Mouse (Mus musculus) midbrain, embryonic 10.5 days (tissue): ENCODE measurements around the gene Gsg1. TPM values are rescaled to one million over a fixed set of nuclear protein-coding genes. Genes with fewer than 3 reads are reported as not detected.

ENCODE experiments used
- DNase-seq: peaks from one replicate; pipeline ENCODE4 v3.0.0-alpha.2; 2017; ENCODE audit warnings: low spot score
- H3K27ac ChIP-seq: fragments of 300-500 bp; sonication (generic); replicated peaks from 2 replicates; pipeline ENCODE4 v1.5.1; 2016; ENCODE audit warnings: mild to moderate bottlenecking
- H3K27me3 ChIP-seq: fragments of 300-500 bp; sonication (generic); 2 replicates; pipeline ENCODE4 v1.6.1; 2016; ENCODE audit warnings: low read depth, mild to moderate bottlenecking; ENCODE audit not compliant: poor library complexity, severe bottlenecking
- H3K36me3 ChIP-seq: fragments of 300-500 bp; sonication (generic); 2 replicates; pipeline ENCODE4 v1.6.1; 2016; ENCODE audit warnings: mild to moderate bottlenecking, moderate library complexity
- H3K4me1 ChIP-seq: fragments of 300-500 bp; sonication (generic); 2 replicates; pipeline ENCODE4 v1.6.1; 2016
- H3K4me3 ChIP-seq: fragments of 300-500 bp; sonication (generic); 2 replicates; pipeline ENCODE4 v1.5.1; 2016; ENCODE audit warnings: mild to moderate bottlenecking, moderate library complexity
- H3K9me3 ChIP-seq: fragments of 300-500 bp; sonication (generic); replicated peaks from 2 replicates; pipeline ENCODE4 v1.6.1; 2016; ENCODE audit warnings: mild to moderate bottlenecking
- WGBS: fragments of 180-500 bp; shearing (Covaris S2); methylation state at CpG from one replicate; pipeline ENCODE4 v1.1.7; 2016; 5-methylcytosine and 5-hydroxymethylcytosine counted together
- polyA plus RNA-seq: library from polyadenylated mRNA; unstranded; fragments of >200 nt; fragmentation: Nextera tagmentation; extraction: Ambion mirVana; gene quantifications from 2 replicates; pipeline ENCODE4 v1.2.1, GENCODE M21; 2016

Gene Gsg1
- polyA plus RNA-seq, 1 experiment from 2014 or later, result 0.09 TPM

- peak; percentile 66 for DNase-seq
- Histone ChIP-seq H3K9me3 (no peaks in the 10 kb centered on the region), H3K4me3 (peak overlapping the region; percentile 44), H3K4me1 (peaks cover 24% of the 10 kb centered on the region), H3K27ac (peak overlapping the region; percentile 83), H3K27me3 (peaks cover 25% of the 10 kb centered on the region), H3K36me3 (no peaks in the 10 kb centered on the region)
- 51% methylated on average over 24 of the region's 24 CpGs for WGBS
These were observed 2.1 kb downstream of the Gsg1 start for GRCm38 (mm10) chr6:135251849-135252727.

GRCm38 (mm10) chr6:135250926-135251699, 3.0 kb downstream of the Gsg1 start:
- 69% methylated on average over 19 of the region's 19 CpGs for WGBS
- Histone ChIP-seq H3K4me1 (peaks cover 24% of the 10 kb centered on the region), H3K27ac (0 out of 2 replicates have a peak overlapping the region, but pooled peaks have one; percentile 83)

GRCm38 (mm10) chr6:135249846-135250531, 4.2 kb downstream of the Gsg1 start:
- no peaks in the 10 kb centered on the region for H3K9me3 ChIP-seq
- peaks cover 33% of the 10 kb centered on the region for H3K4me1 ChIP-seq
- H3K4me3 ChIP-seq, result no peak overlapping the region
- H3K36me3 ChIP-seq, result no peaks in the 10 kb centered on the region
- H3K27me3 ChIP-seq, result peaks cover 25% of the 10 kb centered on the region
- DNase-seq, result peak; percentile 70
- no peak overlapping the region for H3K27ac ChIP-seq
- 60% methylated on average over 19 of the region's 19 CpGs for WGBS

More at GRCm38 (mm10) chr6:135250926-135251699, 3.0 kb downstream of the Gsg1 start:
- H3K4me3 ChIP-seq, result no peak overlapping the region
- no peak for DNase-seq
- no peaks in the 10 kb centered on the region for H3K36me3 ChIP-seq
- peaks cover 25% of the 10 kb centered on the region for H3K27me3 ChIP-seq
- H3K9me3 ChIP-seq, result no peaks in the 10 kb centered on the region

- Histone ChIP-seq H3K36me3 (no peaks in the 10 kb centered on the region), H3K27ac (no peak overlapping the region), H3K9me3 (no peaks in the 10 kb centered on the region), H3K4me1 (peaks cover 29% of the 10 kb centered on the region), H3K4me3 (no peak overlapping the region), H3K27me3 (peaks cover 18% of the 10 kb centered on the region)
- whole genome bisulfite sequencing, result 76% methylated on average over 6 of the region's 6 CpGs
- no peak for DNase-seq
These were observed 6.3 kb downstream of the Gsg1 start for GRCm38 (mm10) chr6:135247861-135248260.

- WGBS, result 67% methylated on average over 8 of the region's 8 CpGs
- H3K4me1 ChIP-seq, result peaks cover 9% of the 10 kb centered on the region; the same call in 1 of the 2 replicates
These were observed 8.6 kb downstream of the Gsg1 start for GRCm38 (mm10) chr6:135245586-135245985.

GRCm38 (mm10) chr6:135240361-135240760, 13.8 kb downstream of the Gsg1 start:
- DNase-seq, result no peak
- Histone ChIP-seq H3K27me3 (no peaks in the 10 kb centered on the region), H3K4me3 (no peak overlapping the region), H3K27ac (no peak overlapping the region), H3K36me3 (peaks cover 4% of the 10 kb centered on the region; the same call in 1 of the 2 replicates), H3K9me3 (no peaks in the 10 kb centered on the region), H3K4me1 (peaks cover 5% of the 10 kb centered on the region; the same call in 1 of the 2 replicates)
- WGBS, result 97% methylated on average over 8 of the region's 8 CpGs

More at GRCm38 (mm10) chr6:135245586-135245985, 8.6 kb downstream of the Gsg1 start:
- Histone ChIP-seq H3K27ac (no peak overlapping the region), H3K4me3 (no peak overlapping the region), H3K27me3 (peaks cover 4% of the 10 kb centered on the region; the same call in 1 of the 2 replicates), H3K36me3 (no peaks in the 10 kb centered on the region), H3K9me3 (no peaks in the 10 kb centered on the region)
- DNase-seq, result no peak

GRCm38 (mm10) chr6:135238211-135238610, 15.9 kb downstream of the Gsg1 start:
- Histone ChIP-seq H3K4me1 (peaks cover 3% of the 10 kb centered on the region; the same call in 1 of the 2 replicates), H3K4me3 (no peak overlapping the region), H3K27me3 (no peaks in the 10 kb centered on the region), H3K36me3 (peaks cover 19% of the 10 kb centered on the region), H3K9me3 (no peaks in the 10 kb centered on the region), H3K27ac (no peak overlapping the region)
- no peak for DNase-seq
- 64% methylated on average over 4 of the region's 4 CpGs for WGBS

- H3K36me3 ChIP-seq, result peaks cover 28% of the 10 kb centered on the region
- no peak for DNase-seq
- no peak overlapping the region for H3K4me3 ChIP-seq
- H3K27ac ChIP-seq, result 0 out of 2 replicates have a peak overlapping the region, but pooled peaks have one; percentile 17
- peaks cover 10% of the 10 kb centered on the region; the same call in 1 of the 2 replicates for H3K4me1 ChIP-seq
- 75% methylated on average over 14 of the region's 14 CpGs for WGBS
- H3K9me3 ChIP-seq, result no peaks in the 10 kb centered on the region
- H3K27me3 ChIP-seq, result no peaks in the 10 kb centered on the region
These were observed 16.8 kb downstream of the Gsg1 start for GRCm38 (mm10) chr6:135237326-135237725.

GRCm38 (mm10) chr6:135236576-135236975, 17.6 kb downstream of the Gsg1 start:
- H3K36me3 ChIP-seq, result peaks cover 32% of the 10 kb centered on the region
- 87% methylated on average over 3 of the region's 3 CpGs for WGBS

GRCm38 (mm10) chr6:135235742-135236141, 18.4 kb downstream of the Gsg1 start:
- Histone ChIP-seq H3K4me1 (peaks cover 10% of the 10 kb centered on the region; the same call in 1 of the 2 replicates), H3K9me3 (no peaks in the 10 kb centered on the region), H3K36me3 (peaks cover 32% of the 10 kb centered on the region), H3K4me3 (no peak overlapping the region), H3K27me3 (no peaks in the 10 kb centered on the region), H3K27ac (no peak overlapping the region)
- 89% methylated on average over 3 of the region's 3 CpGs for WGBS
- DNase-seq, result no peak

More at GRCm38 (mm10) chr6:135236576-135236975, 17.6 kb downstream of the Gsg1 start:
- Histone ChIP-seq H3K27ac (no peak overlapping the region), H3K4me3 (no peak overlapping the region), H3K27me3 (no peaks in the 10 kb centered on the region), H3K4me1 (peaks cover 10% of the 10 kb centered on the region; the same call in 1 of the 2 replicates), H3K9me3 (no peaks in the 10 kb centered on the region)
- no peak for DNase-seq

- Histone ChIP-seq H3K27me3 (no peaks in the 10 kb centered on the region), H3K36me3 (peaks cover 32% of the 10 kb centered on the region), H3K4me1 (peaks cover 20% of the 10 kb centered on the region), H3K4me3 (no peak overlapping the region), H3K9me3 (no peaks in the 10 kb centered on the region), H3K27ac (no peak overlapping the region)
- no peak for DNase-seq
- WGBS, result 68% methylated on average over 12 of the region's 12 CpGs
These were observed 21.5 kb downstream of the Gsg1 start for GRCm38 (mm10) chr6:135232443-135233182.
